Mouse (Mus musculus) embryonic facial prominence, embryonic 12.5 days (tissue): ENCODE measurements around the gene 4931406P16Rik. TPM values are rescaled to one million over a fixed set of nuclear protein-coding genes. Genes with fewer than 3 reads are reported as not detected.
A peak's percentile ranks its signal among the peaks of the same experiment; 100 is the strongest.

Experiments
- ATAC-seq: fragments of 200-750 bp; cut with Nextera tagmentation; 2 replicates; pipeline ENCODE4 v1.8.0; 2017; ENCODE audit not compliant: insufficient number of reproducible peaks, insufficient read depth, low FRiP score, low TSS enrichment
- H3K27ac ChIP-seq: fragments of 300-500 bp; sonication (generic); 2 replicates; pipeline ENCODE4 v1.5.1; 2016; ENCODE audit warnings: mild to moderate bottlenecking
- H3K27me3 ChIP-seq: fragments of 300-500 bp; sonication (generic); 2 replicates; pipeline ENCODE4 v1.6.1; 2016; ENCODE audit warnings: mild to moderate bottlenecking, moderate library complexity
- H3K36me3 ChIP-seq: fragments of 300-500 bp; sonication (generic); 2 replicates; pipeline ENCODE4 v1.6.1; 2016; ENCODE audit warnings: mild to moderate bottlenecking
- H3K4me1 ChIP-seq: fragments of 300-500 bp; sonication (generic); 2 replicates; pipeline ENCODE4 v1.6.1; 2016
- H3K4me2 ChIP-seq: fragments of 300-500 bp; sonication (generic); replicated peaks from 2 replicates; pipeline ENCODE4 v1.6.1; 2016; ENCODE audit warnings: mild to moderate bottlenecking, moderate library complexity
- H3K4me3 ChIP-seq: fragments of 300-500 bp; sonication (generic); 2 replicates; pipeline ENCODE4 v1.5.1; 2016; ENCODE audit warnings: mild to moderate bottlenecking
- H3K9ac ChIP-seq: fragments of 300-500 bp; sonication (generic); 2 replicates; pipeline ENCODE4 v1.6.1; 2016; ENCODE audit warnings: mild to moderate bottlenecking, moderate library complexity
- H3K9me3 ChIP-seq: fragments of 300-500 bp; sonication (generic); 2 replicates; pipeline ENCODE4 v1.6.1; 2016; ENCODE audit warnings: mild to moderate bottlenecking, moderate library complexity
- WGBS: fragments of 180-500 bp; shearing (Covaris S2); methylation state at CpG from one replicate; pipeline ENCODE4 v1.1.7; 2016; 5-methylcytosine and 5-hydroxymethylcytosine counted together
- polyA plus RNA-seq: library from polyadenylated mRNA; unstranded; fragments of >200 nt; fragmentation: Nextera tagmentation; extraction: Ambion mirVana; gene quantifications from 2 replicates; pipeline ENCODE4 v1.2.1, GENCODE M21; 2016

Gene 4931406P16Rik
- 26.3 and 28.6 TPM in 2 replicates for polyA plus RNA-seq

- peaks cover 7% of the 10 kb centered on the region for H3K4me1 ChIP-seq
- under 1% methylated on average over 30 of the region's 41 CpGs for WGBS
- ATAC-seq: peak; percentile 91
- no peaks in the 10 kb centered on the region for H3K9me3 ChIP-seq
- H3K4me2 ChIP-seq: peak within 1 kb of the TSS; percentile 84
- H3K4me3 ChIP-seq: peak within 1 kb of the TSS; percentile 97
- H3K9ac ChIP-seq: peak within 1 kb of the TSS; percentile 94
- H3K27ac ChIP-seq: peak within 1 kb of the TSS; percentile 85
- H3K36me3 ChIP-seq: no peaks in the 10 kb centered on the region
- no peaks in the 10 kb centered on the region for H3K27me3 ChIP-seq
These were observed at the start of gene 4931406P16Rik for GRCm38 (mm10) chr7:34313443-34313875. 4931406P16Rik (minus strand) TSS chr7:34313551.

DNA sequence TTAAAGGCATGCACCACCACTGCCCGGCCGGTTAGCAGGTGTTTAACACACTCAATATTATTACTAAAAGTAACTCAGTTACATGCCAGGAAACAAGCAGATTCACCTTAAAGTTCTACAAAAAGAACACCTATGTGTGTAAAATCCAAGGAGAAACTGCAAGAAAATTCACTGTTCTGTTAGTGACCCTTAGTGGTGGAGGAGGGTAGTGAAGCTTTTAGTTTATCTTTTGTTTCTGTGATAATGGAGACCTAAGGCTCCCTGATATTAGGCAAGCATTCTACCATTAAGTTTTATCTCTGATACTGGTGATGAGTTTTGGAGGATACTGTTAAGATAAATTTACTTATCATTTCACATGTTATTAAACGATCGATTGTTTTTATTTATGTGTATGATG, 42.3 kb upstream of the 4931406P16Rik start:
- H3K4me2 ChIP-seq: no peak overlapping the region
- peaks cover 48% of the 10 kb centered on the region for H3K36me3 ChIP-seq
- ATAC-seq: no peak
- H3K4me3 ChIP-seq: no peak overlapping the region
- 93% methylated on average over 4 of the region's 4 CpGs for WGBS
- no peaks in the 10 kb centered on the region for H3K4me1 ChIP-seq
- no peaks in the 10 kb centered on the region for H3K9me3 ChIP-seq
- no peaks in the 10 kb centered on the region for H3K27me3 ChIP-seq
- H3K27ac ChIP-seq: no peak overlapping the region
- no peak overlapping the region for H3K9ac ChIP-seq

GRCm38 (mm10) chr7:34351997-34352396, 38.6 kb upstream of the 4931406P16Rik start:
- H3K36me3 ChIP-seq: peaks cover 70% of the 10 kb centered on the region
- H3K9ac ChIP-seq: no peak overlapping the region
- no peak for ATAC-seq
- no peaks in the 10 kb centered on the region for H3K9me3 ChIP-seq
- H3K27ac ChIP-seq: no peak overlapping the region
- H3K4me2 ChIP-seq: no peak overlapping the region
- no peak overlapping the region for H3K4me3 ChIP-seq
- no peaks in the 10 kb centered on the region for H3K27me3 ChIP-seq
- no peaks in the 10 kb centered on the region for H3K4me1 ChIP-seq
- 88% methylated on average over 1 of the region's 1 CpGs for WGBS

DNA sequence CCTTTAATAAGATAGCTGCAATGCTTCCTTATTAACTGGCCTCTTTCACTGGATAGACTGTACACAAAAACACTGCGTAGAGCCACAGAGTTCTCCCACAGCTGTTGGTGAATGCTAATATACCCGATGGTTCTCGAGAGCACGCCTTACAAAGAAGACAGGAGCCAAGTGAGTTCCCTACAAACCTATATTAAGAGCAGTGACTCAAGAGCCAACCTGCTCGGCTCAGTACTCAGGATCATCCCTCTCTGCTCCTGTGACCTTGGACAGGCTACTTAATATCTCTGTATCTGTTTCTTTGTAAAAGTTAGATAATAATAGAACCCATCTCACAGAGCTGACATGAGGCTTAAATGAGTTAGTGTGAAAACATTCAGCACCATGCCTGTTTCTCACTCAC, 36.8 kb upstream of the 4931406P16Rik start:
- no peak for ATAC-seq
- no peak overlapping the region for H3K4me2 ChIP-seq

DNA sequence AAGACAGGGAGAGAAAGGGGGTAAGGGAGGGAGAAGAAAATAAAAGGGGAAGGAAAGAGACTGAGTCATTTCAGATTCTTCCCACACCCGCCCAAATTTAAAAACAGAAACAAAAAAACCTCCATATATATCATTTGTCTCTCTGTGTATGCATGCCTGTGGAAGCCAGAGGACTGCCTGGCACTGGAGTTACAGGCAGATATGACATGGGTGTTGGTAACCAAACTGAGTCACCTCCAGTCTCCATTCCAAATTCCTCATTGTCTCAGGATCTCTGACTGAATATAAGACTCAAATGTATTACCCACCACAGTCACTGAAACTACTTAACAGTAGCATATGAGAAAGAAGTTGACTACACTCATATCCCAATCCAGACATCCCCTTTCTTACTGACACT, 34.7 kb upstream of the 4931406P16Rik start:
- no peak overlapping the region for H3K4me3 ChIP-seq
- ATAC-seq: no peak
- H3K4me2 ChIP-seq: no peak overlapping the region
- H3K27me3 ChIP-seq: no peaks in the 10 kb centered on the region
- H3K9me3 ChIP-seq: no peaks in the 10 kb centered on the region
- H3K9ac ChIP-seq: no peak overlapping the region
- 86% methylated on average over 1 of the region's 1 CpGs for WGBS
- peaks cover 86% of the 10 kb centered on the region for H3K36me3 ChIP-seq
- H3K27ac ChIP-seq: no peak overlapping the region
- H3K4me1 ChIP-seq: no peaks in the 10 kb centered on the region

More for the DNA sequence above, 36.8 kb upstream of the 4931406P16Rik start:
- H3K4me3 ChIP-seq: no peak overlapping the region
- WGBS: 96% methylated on average over 5 of the region's 5 CpGs
- peaks cover 77% of the 10 kb centered on the region for H3K36me3 ChIP-seq
- no peak overlapping the region for H3K9ac ChIP-seq
- no peak overlapping the region for H3K27ac ChIP-seq
- no peaks in the 10 kb centered on the region for H3K27me3 ChIP-seq
- no peaks in the 10 kb centered on the region for H3K4me1 ChIP-seq
- H3K9me3 ChIP-seq: no peaks in the 10 kb centered on the region

GRCm38 (mm10) chr7:34347041-34347440, 33.7 kb upstream of the 4931406P16Rik start:
- no peak overlapping the region for H3K27ac ChIP-seq
- H3K4me3 ChIP-seq: no peak overlapping the region
- no peak overlapping the region for H3K9ac ChIP-seq
- H3K4me2 ChIP-seq: no peak overlapping the region
- no peaks in the 10 kb centered on the region for H3K9me3 ChIP-seq
- H3K27me3 ChIP-seq: no peaks in the 10 kb centered on the region
- no peak for ATAC-seq
- WGBS: 86% methylated on average over 3 of the region's 3 CpGs
- H3K36me3 ChIP-seq: peaks cover 90% of the 10 kb centered on the region
- no peaks in the 10 kb centered on the region for H3K4me1 ChIP-seq

GRCm38 (mm10) chr7:34346505-34346904, 33.2 kb upstream of the 4931406P16Rik start:
- no peaks in the 10 kb centered on the region for H3K27me3 ChIP-seq
- 94% methylated on average over 4 of the region's 4 CpGs for WGBS

DNA sequence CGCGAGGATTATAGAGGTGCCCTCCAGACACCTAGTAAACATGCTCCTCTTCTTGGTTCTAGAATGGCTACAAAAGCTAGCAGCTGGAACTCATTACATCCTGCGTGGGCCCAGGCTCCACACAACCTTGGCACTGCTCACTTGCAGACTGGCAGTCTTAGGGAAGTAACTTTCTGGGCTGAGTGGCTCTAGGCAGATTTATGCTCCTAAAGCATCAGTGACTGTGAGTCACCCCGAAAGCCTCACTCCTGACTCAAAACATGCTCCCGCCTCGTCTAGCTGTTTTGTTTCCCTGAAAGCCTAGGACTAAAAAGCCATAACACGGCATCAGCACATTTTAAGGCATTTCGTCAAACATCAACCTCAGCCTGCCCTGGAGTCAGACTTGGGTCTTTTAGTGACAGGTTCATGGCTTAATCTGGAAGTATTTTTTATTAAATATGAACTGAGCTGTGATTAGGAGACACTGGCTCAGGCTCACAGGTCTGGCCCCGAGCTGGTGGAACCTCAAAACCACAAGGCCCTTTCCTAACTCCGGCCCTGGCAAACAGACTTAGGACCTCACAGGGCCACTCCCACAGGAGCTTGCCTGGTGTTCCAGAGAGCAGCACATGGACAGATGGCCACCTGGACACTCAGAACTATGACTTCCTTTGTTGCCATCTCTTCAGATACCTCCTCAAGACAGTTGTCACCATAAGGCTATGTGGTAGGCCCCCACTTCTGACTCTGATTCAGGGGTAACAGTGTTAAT, 28.9 kb upstream of the 4931406P16Rik start:
- no peak for ATAC-seq
- WGBS: 80% methylated on average over 10 of the region's 10 CpGs
- Histone ChIP-seq H3K9me3 (no peaks in the 10 kb centered on the region), H3K27ac (no peak overlapping the region), H3K4me3 (no peak overlapping the region), H3K4me1 (peaks cover 4% of the 10 kb centered on the region; the same call in 1 of the 2 replicates), H3K9ac (no peak overlapping the region), H3K27me3 (no peaks in the 10 kb centered on the region), H3K36me3 (peaks cover 62% of the 10 kb centered on the region), H3K4me2 (no peak overlapping the region)

More at GRCm38 (mm10) chr7:34346505-34346904, 33.2 kb upstream of the 4931406P16Rik start:
- no peak for ATAC-seq
- H3K27ac ChIP-seq: no peak overlapping the region
- no peak overlapping the region for H3K4me3 ChIP-seq
- H3K9me3 ChIP-seq: no peaks in the 10 kb centered on the region
- H3K36me3 ChIP-seq: peaks cover 90% of the 10 kb centered on the region
- H3K4me1 ChIP-seq: no peaks in the 10 kb centered on the region
- H3K4me2 ChIP-seq: no peak overlapping the region
- no peak overlapping the region for H3K9ac ChIP-seq

DNA sequence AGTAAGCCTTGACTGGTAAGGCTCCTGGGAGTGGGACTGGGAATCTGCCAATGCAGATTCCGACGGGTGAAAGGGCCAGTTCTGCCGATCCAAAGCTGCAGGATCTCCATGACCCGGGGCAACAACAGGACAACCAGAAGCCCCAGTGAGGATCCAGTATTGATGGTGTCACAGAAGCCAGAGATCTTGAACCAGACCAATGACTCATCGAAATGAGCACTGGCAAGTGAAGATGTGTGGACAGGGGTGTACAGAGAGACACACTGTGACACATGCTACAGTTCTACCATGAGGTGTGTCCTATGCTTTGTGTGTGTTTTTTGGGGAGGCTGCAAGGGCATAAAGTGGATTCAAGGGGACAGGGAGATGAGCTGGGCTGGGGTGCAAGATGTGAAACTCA, 27.5 kb upstream of the 4931406P16Rik start:
- H3K4me2 ChIP-seq: no peak overlapping the region
- no peak for ATAC-seq
- no peak overlapping the region for H3K9ac ChIP-seq
- WGBS: 93% methylated on average over 5 of the region's 5 CpGs
- H3K36me3 ChIP-seq: peaks cover 52% of the 10 kb centered on the region
- peaks cover 4% of the 10 kb centered on the region; the same call in 1 of the 2 replicates for H3K4me1 ChIP-seq
- no peaks in the 10 kb centered on the region for H3K27me3 ChIP-seq
- 0 out of 2 replicates have a peak, but pooled peaks cover 5% of the 10 kb centered on the region for H3K9me3 ChIP-seq
- no peak overlapping the region for H3K4me3 ChIP-seq
- H3K27ac ChIP-seq: no peak overlapping the region

DNA sequence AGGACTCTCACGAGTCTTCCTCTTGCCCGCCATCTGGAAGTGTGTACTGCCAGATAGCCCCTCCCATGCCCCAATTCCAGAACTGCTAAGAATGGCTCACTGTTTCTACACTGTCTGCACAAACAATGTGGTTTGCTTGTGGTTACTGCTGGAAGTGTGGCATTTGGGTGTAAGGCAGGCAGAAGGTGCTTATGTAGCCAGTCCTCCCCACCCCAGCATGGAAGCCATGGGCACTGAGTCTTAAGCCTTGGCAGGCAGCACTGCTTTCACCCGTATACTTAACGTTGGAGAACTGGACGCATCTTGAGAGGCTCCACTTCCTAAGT, 25.8 kb upstream of the 4931406P16Rik start:
- Histone ChIP-seq H3K27ac (0 out of 2 replicates have a peak overlapping the region, but pooled peaks have one; percentile 27), H3K9me3 (0 out of 2 replicates have a peak, but pooled peaks cover 5% of the 10 kb centered on the region), H3K9ac (no peak overlapping the region), H3K4me2 (no peak overlapping the region), H3K4me1 (peaks cover 4% of the 10 kb centered on the region; the same call in 1 of the 2 replicates), H3K4me3 (no peak overlapping the region), H3K36me3 (peaks cover 38% of the 10 kb centered on the region), H3K27me3 (no peaks in the 10 kb centered on the region)
- peak; percentile 49; the same call in 1 of the 2 replicates for ATAC-seq
- 67% methylated on average over 5 of the region's 5 CpGs for WGBS

GRCm38 (mm10) chr7:34338445-34339163, 25.3 kb upstream of the 4931406P16Rik start:
- WGBS: 59% methylated on average over 9 of the region's 9 CpGs
- Histone ChIP-seq H3K4me2 (no peak overlapping the region), H3K27me3 (no peaks in the 10 kb centered on the region), H3K9ac (no peak overlapping the region), H3K9me3 (0 out of 2 replicates have a peak, but pooled peaks cover 5% of the 10 kb centered on the region), H3K4me3 (no peak overlapping the region), H3K4me1 (peaks cover 4% of the 10 kb centered on the region; the same call in 1 of the 2 replicates), H3K36me3 (peaks cover 33% of the 10 kb centered on the region), H3K27ac (no peak overlapping the region)
- no peak for ATAC-seq
